Mouse (Mus musculus) kidney, embryonic 15.5 days (tissue): ENCODE data around the gene Aarsd1. TPM values are rescaled to one million over a fixed set of nuclear protein-coding genes. Genes with fewer than 3 reads are reported as not detected.
"Not testable (repeated sequence)": the region's sequence is repeated elsewhere in the genome, so short reads cannot be mapped to it uniquely, and the experiment has no call there.

Experiments
- ATAC-seq: fragments of 200-750 bp; cut with Nextera tagmentation; replicated peaks from 2 replicates; pipeline ENCODE4 v1.8.0; 2017; ENCODE audit warnings: moderate TSS enrichment; ENCODE audit not compliant: low FRiP score
- H3K27ac ChIP-seq: fragments of 300-500 bp; sonication (generic); 2 replicates; pipeline ENCODE4 v1.5.1; 2015; ENCODE audit warnings: mild to moderate bottlenecking, inconsistent platforms
- H3K27me3 ChIP-seq: fragments of 300-500 bp; sonication (generic); 2 replicates; pipeline ENCODE4 v1.6.1; 2015; ENCODE audit warnings: inconsistent platforms
- H3K36me3 ChIP-seq: fragments of 300-500 bp; sonication (generic); 2 replicates; pipeline ENCODE4 v1.6.1; 2015; ENCODE audit warnings: inconsistent platforms
- H3K4me1 ChIP-seq: fragments of 300-500 bp; sonication (generic); 2 replicates; pipeline ENCODE4 v1.6.1; 2015; ENCODE audit warnings: inconsistent platforms
- H3K4me2 ChIP-seq: fragments of 300-500 bp; sonication (generic); 2 replicates; pipeline ENCODE4 v1.6.1; 2015; ENCODE audit warnings: moderate library complexity, mild to moderate bottlenecking, inconsistent platforms
- H3K4me3 ChIP-seq: fragments of 300-500 bp; sonication (generic); replicated peaks from 2 replicates; pipeline ENCODE4 v1.5.1; 2015; ENCODE audit warnings: mild to moderate bottlenecking, inconsistent platforms
- H3K9ac ChIP-seq: fragments of 300-500 bp; sonication (generic); 2 replicates; pipeline ENCODE4 v1.6.1; 2015; ENCODE audit warnings: mild to moderate bottlenecking, inconsistent platforms
- H3K9me3 ChIP-seq: fragments of 300-500 bp; sonication (generic); replicated peaks from 2 replicates; pipeline ENCODE4 v1.6.1; 2016; ENCODE audit warnings: inconsistent platforms
- WGBS: fragments of 180-500 bp; shearing (Covaris S2); methylation state at CpG from one replicate; pipeline ENCODE4 v1.1.7; 2015; ENCODE audit warnings: mixed read lengths; 5-methylcytosine and 5-hydroxymethylcytosine counted together
- polyA plus RNA-seq: library from polyadenylated mRNA; unstranded; fragments of >200 nt; fragmentation: Nextera tagmentation; extraction: Ambion mirVana; gene quantifications from 2 replicates; pipeline ENCODE4 v1.2.1, GENCODE M21; 2015

Aarsd1 gene
- polyA plus RNA-seq: 83.0 and 87.2 TPM in 2 replicates

DNA sequence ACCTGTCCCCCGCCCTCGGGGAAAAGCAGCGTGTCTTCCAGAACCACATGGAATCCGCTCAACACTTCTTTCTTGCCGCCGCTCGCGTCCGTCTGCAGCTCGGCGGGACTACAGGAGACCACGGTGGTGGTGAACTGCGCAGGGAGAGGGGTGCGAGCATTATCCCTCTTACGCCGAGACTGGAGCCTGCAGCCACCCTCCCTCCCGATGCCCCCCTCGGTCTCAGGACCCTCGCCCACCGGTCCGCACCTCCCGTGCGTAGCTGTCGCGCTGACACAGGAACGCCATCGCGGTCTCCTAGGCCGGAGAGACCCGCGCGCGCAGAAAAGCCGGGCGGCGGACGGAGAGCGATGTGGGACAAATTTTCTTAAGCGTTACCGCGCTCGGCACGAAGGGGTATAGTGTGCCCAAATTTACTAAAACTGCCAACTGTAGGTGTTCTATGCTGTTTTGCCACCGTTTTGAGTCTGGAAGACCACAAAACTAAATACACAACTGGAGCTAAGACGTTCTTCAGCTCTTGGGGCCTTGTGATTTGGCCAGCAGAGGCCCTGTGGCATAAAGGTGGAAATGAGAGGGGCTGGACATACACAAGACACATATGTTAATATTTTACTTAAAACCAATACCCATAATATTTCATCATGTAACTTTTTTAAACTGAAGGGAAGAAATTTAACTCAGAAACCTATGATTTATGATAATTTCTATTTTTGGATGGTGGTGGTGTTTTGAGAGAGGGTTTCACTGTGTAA is at the start of gene Aarsd1:
Aarsd1 (minus strand) TSS at position 515 of the 755 bp plus-strand sequence.
- peak within 1 kb of the TSS; percentile 93 for H3K4me3 ChIP-seq
- peak within 1 kb of the TSS; percentile 70 for H3K27ac ChIP-seq
- no peaks in the 10 kb centered on the region for H3K27me3 ChIP-seq
- WGBS: under 1% methylated on average over 45 of the region's 45 CpGs
- peak within 1 kb of the TSS; percentile 80 for H3K4me2 ChIP-seq
- no peaks in the 10 kb centered on the region for H3K9me3 ChIP-seq
- H3K9ac ChIP-seq: peak within 1 kb of the TSS; percentile 90
- peaks cover 17% of the 10 kb centered on the region for H3K36me3 ChIP-seq
- H3K4me1 ChIP-seq: peaks cover 7% of the 10 kb centered on the region
- ATAC-seq: peak; percentile 71

DNA sequence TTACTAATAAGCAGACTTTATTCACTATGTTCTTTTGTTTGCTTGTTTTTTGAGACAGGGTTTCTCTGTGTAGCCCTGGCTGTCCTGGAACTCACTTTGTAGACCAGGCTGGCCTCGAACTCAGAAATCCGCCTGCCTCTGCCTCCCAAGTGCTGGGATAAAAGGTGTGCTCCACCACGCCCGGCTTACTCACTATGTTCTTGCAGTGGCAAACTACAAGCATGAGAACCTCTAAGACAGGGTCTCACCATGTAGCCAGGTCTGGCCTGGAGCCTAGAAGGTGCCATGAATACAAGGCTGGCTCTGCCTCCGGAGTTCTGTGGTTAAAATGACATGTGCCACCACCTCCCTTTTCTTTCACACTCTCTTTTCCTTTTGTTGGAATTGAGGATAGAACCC is 49.1 kb upstream of the Aarsd1 start:
- not testable (repeated sequence) for ATAC-seq, H3K27ac ChIP-seq, H3K27me3 ChIP-seq, H3K9me3 ChIP-seq
- Histone ChIP-seq H3K4me2 (peak overlapping the region; percentile 98), H3K4me1 (peaks cover 66% of the 10 kb centered on the region), H3K36me3 (peaks cover 11% of the 10 kb centered on the region), H3K4me3 (peak overlapping the region; percentile 86), H3K9ac (peak overlapping the region; percentile 75; the same call in 1 of the 2 replicates)
- WGBS: 59% methylated on average over 5 of the region's 5 CpGs

GRCm38 (mm10) chr11:101465869-101466551 is 48.6 kb upstream of the Aarsd1 start, which contains the start of gene Vat1:
Gene Vat1, minus strand, starts transcription at chr11:101466230.
- ATAC-seq: peak; percentile 53

GRCm38 (mm10) chr11:101465101-101465868 is 47.9 kb upstream of the Aarsd1 start:
- Histone ChIP-seq H3K27ac (peak overlapping the region; percentile 91), H3K4me2 (peak overlapping the region; percentile 98), H3K9me3 (no peaks in the 10 kb centered on the region), H3K27me3 (no peaks in the 10 kb centered on the region), H3K36me3 (peaks cover 24% of the 10 kb centered on the region), H3K9ac (peak overlapping the region; percentile 75), H3K4me3 (peak overlapping the region; percentile 86), H3K4me1 (peaks cover 68% of the 10 kb centered on the region)
- peak; percentile 31 for ATAC-seq
- WGBS: under 1% methylated on average over 51 of the region's 51 CpGs

More at GRCm38 (mm10) chr11:101465869-101466551, 48.6 kb upstream of the Aarsd1 start, which contains the start of gene Vat1:
- Histone ChIP-seq H3K27me3 (no peaks in the 10 kb centered on the region), H3K9ac (peak within 1 kb of the TSS; percentile 75), H3K9me3 (no peaks in the 10 kb centered on the region), H3K4me3 (peak within 1 kb of the TSS; percentile 86), H3K4me2 (peak within 1 kb of the TSS; percentile 99), H3K4me1 (peaks cover 66% of the 10 kb centered on the region), H3K27ac (peak within 1 kb of the TSS; percentile 91), H3K36me3 (peaks cover 16% of the 10 kb centered on the region)
- 2% methylated on average over 60 of the region's 60 CpGs for WGBS

DNA sequence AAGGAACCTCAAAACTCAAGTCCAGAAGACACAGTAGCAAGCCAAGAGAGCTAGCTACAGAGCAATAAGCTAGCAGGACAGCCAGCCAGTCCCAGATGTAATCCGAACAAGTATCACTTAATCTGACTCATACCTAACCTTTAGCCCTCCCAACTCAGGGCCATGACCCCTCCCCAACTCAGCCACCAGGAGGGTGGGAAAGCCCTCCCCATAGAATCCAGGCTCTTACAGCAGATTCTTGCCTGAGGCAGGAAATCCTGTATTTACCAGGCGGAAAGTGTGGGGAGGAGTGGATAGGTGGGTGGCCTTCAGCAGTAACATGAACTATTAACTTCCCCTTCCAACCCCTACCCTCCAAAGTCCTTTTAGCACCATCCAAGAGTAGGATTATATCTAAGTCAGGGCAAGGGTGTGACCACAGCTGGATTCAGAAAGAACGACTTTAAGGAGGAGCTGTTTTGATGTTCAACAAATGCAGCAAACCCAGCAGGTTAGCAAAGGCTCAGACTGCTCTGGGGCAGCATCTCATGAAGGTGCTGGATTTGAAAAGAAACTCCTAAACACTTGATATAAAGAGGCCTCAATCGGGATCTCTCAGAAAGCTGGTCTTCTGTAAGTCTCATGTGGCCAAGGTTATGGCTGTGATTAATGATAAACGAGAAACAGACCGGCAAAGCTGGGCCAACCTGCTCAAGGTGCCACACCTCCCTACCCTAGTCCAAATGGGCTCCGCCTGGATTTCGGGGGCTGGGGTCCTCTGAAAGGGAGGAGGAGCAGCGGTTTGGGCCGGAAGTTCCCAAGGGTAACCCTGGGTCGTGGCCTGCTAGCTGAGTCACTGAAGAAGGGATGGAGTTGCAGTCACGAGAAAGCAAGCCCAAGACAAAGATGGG is 47.0 kb upstream of the Aarsd1 start, which contains the start of gene Rnd2:
Rnd2 (plus strand) TSS at position 789 of the 890 bp plus-strand sequence.
- Histone ChIP-seq H3K4me2 (peak within 1 kb of the TSS; percentile 98), H3K27me3 (no peaks in the 10 kb centered on the region), H3K4me3 (peak within 1 kb of the TSS; percentile 86), H3K27ac (peak within 1 kb of the TSS; percentile 91), H3K4me1 (peaks cover 76% of the 10 kb centered on the region), H3K36me3 (peaks cover 32% of the 10 kb centered on the region), H3K9ac (peak within 1 kb of the TSS; percentile 75), H3K9me3 (no peaks in the 10 kb centered on the region)
- peak; percentile 23; the same call in 1 of the 2 replicates for ATAC-seq
- WGBS: 9% methylated on average over 12 of the region's 12 CpGs

DNA sequence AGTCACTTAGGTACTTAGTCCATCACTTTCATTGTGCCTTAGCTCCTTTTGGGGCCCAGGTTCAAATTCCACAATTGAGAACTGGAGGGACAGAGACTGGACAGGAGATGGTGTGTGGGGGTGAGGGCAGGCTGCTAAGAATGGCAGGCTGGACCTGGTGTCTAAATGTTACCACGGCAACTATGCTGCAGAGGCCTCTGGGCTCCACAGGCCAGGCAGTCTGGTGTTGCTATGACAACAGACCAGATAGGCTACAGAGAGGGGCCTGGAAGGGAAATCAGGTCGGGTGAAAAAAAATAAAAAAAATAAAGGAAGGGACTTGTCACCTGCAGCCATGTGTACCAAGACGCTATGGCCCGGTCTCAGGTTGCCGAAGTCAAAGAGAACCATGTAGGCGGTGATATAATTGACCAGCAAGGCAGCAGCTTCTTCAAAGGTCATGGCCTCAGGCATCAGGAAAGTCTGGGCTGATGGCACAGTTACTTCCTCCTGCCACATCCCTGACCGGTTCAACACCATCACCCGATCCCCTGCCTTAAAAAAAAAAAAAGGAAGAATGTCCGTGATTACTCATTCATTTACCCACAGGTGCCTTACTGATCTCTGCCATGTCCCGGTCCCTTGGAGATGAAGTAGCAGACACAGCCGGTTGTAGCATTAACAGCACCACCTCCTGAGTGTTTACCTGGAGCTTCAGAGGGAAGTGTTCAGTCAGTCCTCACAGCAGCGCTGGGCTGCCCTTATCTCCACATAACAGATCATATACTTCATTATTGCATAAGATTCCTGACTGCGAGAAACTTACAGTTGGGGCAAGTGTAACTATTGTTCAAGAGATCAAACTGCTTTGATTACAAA is 45.4 kb upstream of the Aarsd1 start:
- peaks cover 47% of the 10 kb centered on the region for H3K36me3 ChIP-seq
- peaks cover 71% of the 10 kb centered on the region for H3K4me1 ChIP-seq
- H3K27ac ChIP-seq: peak overlapping the region; percentile 29; the same call in 1 of the 2 replicates
- no peak overlapping the region for H3K4me3 ChIP-seq
- no peaks in the 10 kb centered on the region for H3K9me3 ChIP-seq
- peak overlapping the region; percentile 98; the same call in 1 of the 2 replicates for H3K4me2 ChIP-seq
- H3K9ac ChIP-seq: no peak overlapping the region
- WGBS: 23% methylated on average over 13 of the region's 13 CpGs
- ATAC-seq: no peak
- H3K27me3 ChIP-seq: no peaks in the 10 kb centered on the region

GRCm38 (mm10) chr11:101462141-101462540 is 44.7 kb upstream of the Aarsd1 start:
- 74% methylated on average over 14 of the region's 14 CpGs for WGBS
- no peaks in the 10 kb centered on the region for H3K9me3 ChIP-seq
- peaks cover 64% of the 10 kb centered on the region for H3K4me1 ChIP-seq
- ATAC-seq: no peak
- no peaks in the 10 kb centered on the region for H3K27me3 ChIP-seq
- no peak overlapping the region for H3K9ac ChIP-seq
- H3K4me2 ChIP-seq: peak overlapping the region; percentile 98; the same call in 1 of the 2 replicates
- peak overlapping the region; percentile 29; the same call in 1 of the 2 replicates for H3K27ac ChIP-seq
- H3K4me3 ChIP-seq: no peak overlapping the region
- H3K36me3 ChIP-seq: peaks cover 52% of the 10 kb centered on the region

- ATAC-seq: no peak
- no peak overlapping the region for H3K27ac ChIP-seq
- H3K9me3 ChIP-seq: no peaks in the 10 kb centered on the region
- H3K4me3 ChIP-seq: no peak overlapping the region
- H3K4me1 ChIP-seq: peaks cover 55% of the 10 kb centered on the region
- H3K9ac ChIP-seq: no peak overlapping the region
- no peak overlapping the region for H3K4me2 ChIP-seq
- peaks cover 52% of the 10 kb centered on the region for H3K36me3 ChIP-seq
- no peaks in the 10 kb centered on the region for H3K27me3 ChIP-seq
- WGBS: 79% methylated on average over 15 of the region's 15 CpGs
Measured at GRCm38 (mm10) chr11:101460321-101460720, 42.9 kb upstream of the Aarsd1 start.

DNA sequence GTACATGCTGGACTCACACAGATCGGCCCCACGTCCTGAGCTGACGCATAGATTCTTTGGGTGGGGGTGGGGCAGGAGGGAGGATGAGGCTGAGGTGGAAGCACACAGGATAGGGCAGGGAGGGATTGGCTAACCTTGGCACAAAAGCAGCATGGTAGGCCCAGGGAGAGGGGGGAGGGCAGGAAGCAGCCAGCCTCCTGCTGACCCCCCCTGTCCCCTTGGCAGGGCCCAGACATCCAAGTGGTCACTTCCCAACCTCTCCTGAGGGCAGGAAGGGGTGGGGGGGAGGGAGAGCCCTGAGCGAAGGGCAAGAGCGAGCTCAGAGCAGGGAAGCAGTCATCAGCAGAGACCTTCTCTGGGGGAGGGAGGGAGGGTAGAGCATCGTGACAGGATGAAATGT is 42.3 kb upstream of the Aarsd1 start:
- WGBS: 17% methylated on average over 6 of the region's 6 CpGs
- peaks cover 55% of the 10 kb centered on the region for H3K4me1 ChIP-seq
- no peak overlapping the region for H3K27ac ChIP-seq
- no peaks in the 10 kb centered on the region for H3K27me3 ChIP-seq
- H3K36me3 ChIP-seq: peaks cover 52% of the 10 kb centered on the region
- H3K9me3 ChIP-seq: no peaks in the 10 kb centered on the region
- no peak; the same call in 1 of the 2 replicates for ATAC-seq
- 0 out of 2 replicates have a peak overlapping the region, but pooled peaks have one; percentile 21 for H3K9ac ChIP-seq
- no peak overlapping the region for H3K4me3 ChIP-seq
- H3K4me2 ChIP-seq: no peak overlapping the region

GRCm38 (mm10) chr11:101458217-101458616 is 40.8 kb upstream of the Aarsd1 start:
- H3K27me3 ChIP-seq: no peaks in the 10 kb centered on the region
- H3K4me3 ChIP-seq: no peak overlapping the region
- peaks cover 48% of the 10 kb centered on the region for H3K4me1 ChIP-seq
- no peak overlapping the region for H3K27ac ChIP-seq
- H3K36me3 ChIP-seq: peaks cover 52% of the 10 kb centered on the region
- H3K9ac ChIP-seq: no peak overlapping the region
- 81% methylated on average over 12 of the region's 12 CpGs for WGBS
- no peaks in the 10 kb centered on the region for H3K9me3 ChIP-seq
- ATAC-seq: no peak
- no peak overlapping the region for H3K4me2 ChIP-seq
